Mouse (Mus musculus): ENCODE measurements at regions not wholly inside any gene's neighbourhood (a gene's known extent, or its start where the extent isn't known, plus 50 kb on each side); places are given as distances from the start of the nearest gene placed in this dataset.

- no peak for DNase-seq (ENCODE audit: low read depth, low spot score)
These were observed 58.8 kb upstream of the L3mbtl3 start for GRCm38 (mm10) chr10:26434586-26434985.

GRCm38 (mm10) chr10:26440720-26441119 is 64.9 kb upstream of the L3mbtl3 start:
- DNase-seq (ENCODE audit: low read depth, low spot score): no peak

- no peak for DNase-seq (ENCODE audit: low read depth, low spot score)
These were observed 108.5 kb upstream of the L3mbtl3 start for GRCm38 (mm10) chr10:26484311-26484710.

DNA sequence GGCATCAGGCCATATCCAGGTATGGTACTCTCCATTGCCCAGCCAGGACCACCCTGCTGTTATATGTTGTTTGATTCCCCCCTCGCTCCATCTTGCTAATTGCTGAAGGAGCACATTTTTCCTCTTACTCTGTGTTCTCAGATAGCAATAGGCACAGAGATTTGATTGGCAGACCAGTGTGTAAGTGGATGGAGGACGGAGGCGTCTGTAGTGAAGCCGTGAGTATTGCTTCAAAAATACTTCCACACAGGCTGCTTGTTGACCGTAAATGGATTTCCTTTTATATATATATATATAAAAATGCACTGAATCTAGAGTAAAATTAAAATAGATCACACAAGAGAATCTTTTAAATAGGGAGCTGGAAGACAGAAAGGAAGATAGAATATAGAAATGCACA is 115.6 kb upstream of the L3mbtl3 start:
- no peak for DNase-seq (ENCODE audit: low read depth, low spot score)

GRCm38 (mm10) chr10:26492146-26492545 is 116.4 kb upstream of the L3mbtl3 start:
- DNase-seq (ENCODE audit: low read depth, low spot score): no peak

DNA sequence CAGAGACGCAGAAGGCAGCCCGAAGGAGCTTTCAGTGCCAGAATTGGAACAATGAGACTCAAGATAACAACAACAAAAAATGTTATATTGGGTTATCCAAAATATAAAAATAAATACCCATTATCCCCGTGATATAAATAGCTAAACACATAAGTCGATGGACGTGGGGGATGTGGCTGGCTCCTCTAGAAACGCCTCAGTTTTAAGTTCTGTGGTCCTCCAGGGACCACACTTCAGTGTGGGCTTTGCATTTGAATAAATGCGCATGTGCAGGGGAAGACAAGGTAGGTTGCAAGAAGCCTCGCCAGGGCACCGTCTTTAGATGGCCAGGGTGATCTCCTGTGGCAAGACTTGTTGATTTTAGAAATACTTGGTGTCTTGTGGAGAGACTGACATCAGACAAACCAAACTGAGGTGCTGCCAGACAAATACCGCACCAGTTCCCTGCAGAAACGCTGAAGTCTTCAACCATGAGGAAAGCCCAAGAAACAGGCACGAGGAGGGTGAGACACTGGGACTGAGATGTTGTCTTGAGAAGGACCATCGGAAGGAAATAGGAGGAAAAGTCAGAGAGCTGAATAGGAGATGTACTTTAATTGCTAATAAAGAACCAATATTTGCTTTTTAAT is 117.2 kb upstream of the L3mbtl3 start:
- no peak for DNase-seq (ENCODE audit: low read depth, low spot score)

DNA sequence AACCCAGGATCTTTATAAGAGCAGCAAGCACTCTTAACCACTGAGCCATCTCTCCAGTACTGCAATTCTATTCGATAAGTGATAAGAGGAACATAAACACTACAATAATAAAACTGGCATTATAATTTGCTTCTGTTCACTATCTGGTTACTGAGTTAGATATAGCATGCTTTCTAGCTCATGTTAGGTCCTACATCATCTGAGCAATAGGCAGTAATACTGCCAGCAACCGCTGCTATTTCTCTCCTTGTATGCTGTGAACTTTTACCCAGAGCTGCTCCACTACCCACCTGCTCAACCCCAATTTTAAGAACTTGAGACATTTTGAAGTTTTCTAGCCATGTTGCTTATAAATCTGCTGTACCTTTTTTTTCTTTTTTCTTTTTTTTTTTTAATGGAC is 118.0 kb upstream of the L3mbtl3 start:
- no peak for DNase-seq (ENCODE audit: low read depth, low spot score)

DNA sequence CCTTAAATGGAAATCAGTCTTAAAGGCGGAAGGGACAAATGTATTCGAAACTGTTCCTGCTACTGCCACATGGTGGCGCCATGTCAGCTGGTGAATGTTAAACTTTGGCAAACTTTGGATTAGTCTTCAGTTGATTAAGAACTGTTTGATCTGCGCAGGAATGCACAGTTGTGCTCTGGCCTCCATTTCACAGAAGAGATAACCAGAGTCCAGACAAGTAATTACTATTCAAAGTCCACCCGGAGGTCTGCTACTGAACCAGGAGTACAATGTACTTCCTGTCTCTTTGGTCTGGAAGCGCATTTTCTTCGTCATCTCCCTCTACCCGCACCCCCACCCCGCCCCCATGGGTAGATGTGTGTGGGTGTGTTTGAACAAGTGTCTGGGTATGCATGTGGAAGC is 118.6 kb upstream of the L3mbtl3 start:
- peak; percentile 67 for DNase-seq (ENCODE audit: low read depth, low spot score)

- DNase-seq (ENCODE audit: low read depth, low spot score): peak; percentile 28
These were observed 124.6 kb upstream of the L3mbtl3 start for GRCm38 (mm10) chr10:26500265-26500935.

DNA sequence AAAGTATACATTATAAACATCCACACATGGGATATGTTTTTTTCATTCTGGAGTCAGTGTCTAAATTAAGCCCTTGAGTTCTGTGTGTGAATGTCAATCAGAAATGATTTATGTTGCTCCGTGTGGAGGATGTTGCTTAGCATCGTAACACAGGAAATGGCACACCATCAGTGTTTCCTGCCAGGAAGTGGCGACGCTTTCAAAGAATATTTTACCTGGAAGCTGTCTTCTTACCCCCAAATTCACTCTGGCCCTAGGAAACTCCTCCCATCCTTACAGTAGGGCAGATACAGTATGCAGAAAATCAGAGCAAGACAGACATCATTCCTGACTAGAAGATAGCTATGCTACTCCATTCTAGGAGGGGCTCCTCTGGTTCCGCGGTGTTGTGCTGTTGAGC is 145.1 kb upstream of the L3mbtl3 start:
- DNase-seq (ENCODE audit: low read depth, low spot score): no peak

DNA sequence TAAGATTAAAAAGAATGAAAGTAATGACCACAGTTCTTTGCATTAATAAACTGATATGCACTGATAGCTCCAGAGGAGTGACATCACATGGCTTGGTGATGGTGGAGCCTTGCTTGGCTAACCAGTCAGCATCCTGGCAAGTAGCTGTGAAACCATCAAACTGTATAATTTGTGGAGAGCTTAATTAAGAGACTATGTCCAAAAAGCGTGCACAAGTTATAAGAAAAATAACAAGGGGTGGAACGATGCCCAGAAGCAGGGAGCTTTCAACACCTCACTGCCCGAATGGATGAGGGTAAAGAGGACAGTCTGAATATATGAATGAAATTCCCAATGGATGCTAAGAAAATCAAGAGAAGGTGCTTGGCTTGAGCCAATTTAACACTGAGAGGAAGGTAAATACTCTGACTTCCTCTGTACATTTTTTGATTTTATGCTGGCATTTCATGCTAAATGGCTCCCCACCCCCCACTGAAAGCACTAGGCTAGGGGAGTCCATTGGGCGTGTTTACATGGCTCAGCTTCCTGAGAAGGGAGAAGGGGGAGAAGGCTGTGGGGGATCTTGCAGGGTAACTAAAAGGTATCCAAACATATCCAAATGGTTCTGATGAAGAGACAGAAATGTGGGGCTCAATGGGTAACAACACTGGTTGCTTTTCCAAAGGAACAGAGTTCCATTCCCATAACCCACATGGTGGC is 150.2 kb upstream of the L3mbtl3 start:
- no peak for DNase-seq (ENCODE audit: low read depth, low spot score)

DNA sequence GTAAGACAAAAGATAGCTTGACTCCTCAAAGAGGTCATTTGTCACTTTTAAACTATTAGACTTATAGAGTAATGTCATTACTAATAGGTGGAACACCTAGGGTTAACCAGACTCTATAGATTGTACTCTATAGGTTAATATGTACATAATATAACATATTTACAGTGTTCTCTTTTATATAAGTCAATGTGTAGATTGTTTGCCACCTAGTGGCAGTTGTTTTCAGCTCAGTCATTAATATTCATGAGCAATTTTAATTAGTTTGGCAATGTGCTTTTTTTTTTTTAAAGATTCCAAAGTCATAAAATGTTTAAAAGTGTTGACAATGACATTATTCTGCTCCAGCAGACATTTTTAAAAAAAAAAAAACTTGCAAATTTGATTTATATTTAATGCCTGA is 164.4 kb upstream of the L3mbtl3 start:
- no peak for DNase-seq (ENCODE audit: low read depth, low spot score)

DNA sequence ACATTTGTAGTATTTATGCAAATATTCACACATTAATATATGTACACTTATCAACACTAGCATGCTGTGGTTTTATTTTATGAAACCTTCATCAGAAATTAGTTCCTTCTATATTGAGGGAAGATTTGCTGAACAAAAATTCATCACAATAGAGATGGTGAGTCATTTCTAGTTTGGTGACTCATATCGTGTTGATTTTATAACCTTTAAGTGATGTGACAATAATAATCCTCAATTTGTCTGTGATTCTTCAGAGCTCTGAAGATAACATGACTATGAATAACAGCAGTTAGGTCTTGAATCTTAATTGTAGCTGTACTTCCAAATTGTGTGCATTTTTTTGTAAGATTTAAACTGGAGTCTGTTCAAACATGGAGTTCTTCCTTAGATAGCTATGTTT is 168.3 kb upstream of the L3mbtl3 start:
- peak; percentile 57 for DNase-seq (ENCODE audit: low read depth, low spot score)

DNA sequence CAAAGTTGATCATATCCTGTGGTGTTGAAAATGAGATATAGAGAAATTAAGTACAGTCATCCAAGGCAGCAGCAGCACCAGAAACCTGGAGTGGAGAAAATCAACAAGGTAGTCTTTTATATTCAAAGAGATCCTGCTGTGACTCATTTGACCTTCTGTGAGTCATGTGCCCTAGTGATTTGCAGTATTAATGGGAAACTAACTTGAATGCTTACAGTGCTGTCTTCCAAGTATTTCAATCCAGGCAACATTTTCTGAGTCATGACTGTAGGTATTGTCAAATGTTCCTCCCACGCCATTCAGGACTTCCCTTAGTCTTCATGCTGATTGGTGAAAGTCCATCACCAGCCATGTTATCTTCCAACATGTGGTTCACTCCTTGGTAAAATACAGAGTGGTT is 169.0 kb upstream of the L3mbtl3 start:
- peak; percentile 94 for DNase-seq (ENCODE audit: low read depth, low spot score)

GRCm38 (mm10) chr10:26556246-26556645 is 180.5 kb upstream of the L3mbtl3 start:
- DNase-seq (ENCODE audit: low read depth, low spot score): no peak

GRCm38 (mm10) chr10:26558118-26558517 is 182.3 kb upstream of the L3mbtl3 start:
- peak; percentile 59 for DNase-seq (ENCODE audit: low read depth, low spot score)

DNA sequence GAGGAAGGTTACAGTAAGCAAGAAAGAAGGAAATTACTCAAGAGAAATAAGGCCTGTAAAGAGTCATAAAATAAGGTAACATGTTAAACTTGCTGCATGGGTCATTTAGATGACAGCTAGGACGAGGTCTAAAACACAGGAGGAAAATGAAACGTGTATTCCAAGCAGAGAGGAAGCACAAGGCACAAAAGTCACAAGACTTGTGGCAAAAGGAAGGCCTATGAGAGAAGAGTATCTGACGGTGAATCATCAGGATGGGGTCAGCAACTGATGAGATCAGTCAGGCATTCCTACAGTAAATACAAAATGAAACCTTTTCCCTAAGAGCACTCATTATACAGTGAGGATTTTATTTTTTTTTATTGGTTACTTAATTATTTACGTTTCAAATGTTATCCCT is 183.6 kb upstream of the L3mbtl3 start:
- DNase-seq (ENCODE audit: low read depth, low spot score): peak; percentile 79

GRCm38 (mm10) chr10:26560456-26560855 is 184.7 kb upstream of the L3mbtl3 start:
- peak; percentile 89 for DNase-seq (ENCODE audit: low read depth, low spot score)

DNA sequence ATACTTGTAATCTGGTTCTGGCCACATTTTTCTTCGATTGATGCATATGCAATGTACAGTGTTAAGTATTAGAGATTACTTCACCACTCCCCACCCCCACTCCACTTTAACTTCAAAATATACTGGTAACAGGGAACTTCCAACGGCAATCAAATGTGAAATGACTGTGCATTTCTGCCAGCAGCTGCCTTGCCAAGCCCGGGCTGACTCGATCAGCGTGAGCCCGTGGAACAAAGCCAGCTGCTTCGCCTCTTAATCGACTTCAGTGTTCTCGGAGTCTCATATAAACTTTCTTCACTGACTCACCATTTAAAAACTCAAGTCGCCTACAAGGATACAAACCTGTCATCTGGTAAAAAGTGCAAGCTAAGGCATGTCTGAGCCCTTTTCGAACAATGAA is 188.7 kb upstream of the L3mbtl3 start:
- DNase-seq (ENCODE audit: low read depth, low spot score): peak; percentile 95

- DNase-seq (ENCODE audit: low read depth, low spot score): no peak
These were observed 185.6 kb upstream of the Arhgap18 start for GRCm38 (mm10) chr10:26567613-26568012.

GRCm38 (mm10) chr10:26570468-26570867 is 182.8 kb upstream of the Arhgap18 start:
- no peak for DNase-seq (ENCODE audit: low read depth, low spot score)

- no peak for DNase-seq (ENCODE audit: low read depth, low spot score)
These were observed 181.8 kb upstream of the Arhgap18 start for GRCm38 (mm10) chr10:26571377-26571776.

DNA sequence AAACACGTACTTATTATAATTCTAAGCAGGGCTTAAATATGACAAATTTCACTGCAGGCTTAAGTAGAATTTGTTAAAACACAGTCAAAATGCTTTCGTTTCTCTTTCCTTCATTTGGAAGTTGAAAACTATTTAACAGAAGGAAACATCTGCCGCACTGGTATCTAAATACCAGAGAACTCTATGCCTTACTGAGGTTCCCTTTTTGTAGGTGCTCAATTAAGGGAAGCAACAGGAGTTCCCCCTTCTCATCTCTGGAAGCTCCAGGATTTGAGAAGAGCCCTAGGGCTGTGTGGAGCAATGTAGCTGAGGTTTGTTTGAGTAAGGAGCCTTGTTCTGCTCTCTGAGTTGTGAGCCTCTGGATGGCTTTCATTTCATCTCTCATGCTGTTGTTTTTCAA is 177.1 kb upstream of the Arhgap18 start:
- DNase-seq (ENCODE audit: low read depth, low spot score): no peak
